Mouse (Mus musculus): ENCODE results near the gene Tepp. TPM values are rescaled to one million over a fixed set of nuclear protein-coding genes. Genes with fewer than 3 reads are reported as not detected.

The Tepp gene
- polyA plus RNA-seq, 1 experiment from 2014 or later: 0.64 TPM

GRCm38 (mm10) chr8:95375374-95375930, 65.1 kb downstream of the Tepp start:
- no peak overlapping the region for H3K4me3 ChIP-seq
- WGBS: 86% methylated on average over 7 of the region's 7 CpGs
- no peaks in the 10 kb centered on the region for H3K9me3 ChIP-seq
- H3K4me2 ChIP-seq (replicated peaks): no peak overlapping the region
- H3K4me1 ChIP-seq: peaks cover 13% of the 10 kb centered on the region; the same call in 1 of the 2 replicates
- H3K36me3 ChIP-seq: peaks cover 8% of the 10 kb centered on the region; the same call in 1 of the 2 replicates
- H3K27me3 ChIP-seq: no peaks in the 10 kb centered on the region
- no peak for ATAC-seq (ENCODE audit: low FRiP score, low read depth)
- no peak overlapping the region for H3K27ac ChIP-seq
- no peak overlapping the region for H3K9ac ChIP-seq

Other genes starting within 250 kb of the Tepp start
- gene Katnb1, start 229.4 kb upstream of the Tepp start, polyA plus RNA-seq (2015; fragmentation: Nextera tagmentation; extraction: Ambion mirVana): 24.2 and 25.6 TPM in 2 replicates
- 15.5 and 16.8 TPM in 2 replicates for gene Kifc3, start 107.8 kb upstream of the Tepp start, polyA plus RNA-seq (2015; fragmentation: Nextera tagmentation; extraction: Ambion mirVana)
- gene Cngb1, start 4.0 kb upstream of the Tepp start, polyA plus RNA-seq (2015; fragmentation: Nextera tagmentation; extraction: Ambion mirVana): 0.31 and 0.61 TPM in 2 replicates
- 10.0 and 11.1 TPM in 2 replicates for gene Zfp319, start 21.4 kb downstream of the Tepp start, polyA plus RNA-seq (2015; fragmentation: Nextera tagmentation; extraction: Ambion mirVana)
- gene Usb1, start 21.7 kb downstream of the Tepp start, polyA plus RNA-seq (2015; fragmentation: Nextera tagmentation; extraction: Ambion mirVana): 43.5 and 46.0 TPM in 2 replicates
- 7.7 and 9.2 TPM in 2 replicates for gene Mmp15, start 41.7 kb downstream of the Tepp start, polyA plus RNA-seq (2015; fragmentation: Nextera tagmentation; extraction: Ambion mirVana)
- gene Cfap20, start 124.3 kb downstream of the Tepp start, polyA plus RNA-seq (2015; fragmentation: Nextera tagmentation; extraction: Ambion mirVana): 154 and 161 TPM in 2 replicates
- 11.9 and 15.4 TPM in 2 replicates for gene Csnk2a2, start 179.5 kb downstream of the Tepp start, polyA plus RNA-seq (2015; fragmentation: Nextera tagmentation; extraction: Ambion mirVana)
- gene Ccdc113, start 223.5 kb downstream of the Tepp start, polyA plus RNA-seq (2015; fragmentation: Nextera tagmentation; extraction: Ambion mirVana): 0.22 and 0.24 TPM in 2 replicates

Measured in limb, embryonic 13.5 days (tissue).